Mouse (Mus musculus) thymus, adult 2 months (tissue): ENCODE measurements around the gene Spryd4.
"Not testable (repeated sequence)": the region's sequence is repeated elsewhere in the genome, so short reads cannot be mapped to it uniquely, and the experiment has no call there.

Source experiments
- CTCF ChIP-seq: fragments of 200-500 bp; IDR thresholded peaks from 2 replicates; pipeline ENCODE4 v1.5.1; 2012; ENCODE audit warnings: mild to moderate bottlenecking, control low read depth, low read length, moderate library complexity, borderline replicate concordance; ENCODE audit not compliant: control insufficient read depth, poor library complexity, insufficient read depth; ENCODE audit errors: extremely low read depth
- POLR2A ChIP-seq: fragments of 200-500 bp; IDR thresholded peaks from 2 replicates; pipeline ENCODE4 v1.6.1; 2012; ENCODE audit warnings: mild to moderate bottlenecking, low read length, control low read depth, moderate library complexity; ENCODE audit not compliant: control insufficient read depth, poor library complexity, insufficient read depth; ENCODE audit errors: extremely low read depth

DNA sequence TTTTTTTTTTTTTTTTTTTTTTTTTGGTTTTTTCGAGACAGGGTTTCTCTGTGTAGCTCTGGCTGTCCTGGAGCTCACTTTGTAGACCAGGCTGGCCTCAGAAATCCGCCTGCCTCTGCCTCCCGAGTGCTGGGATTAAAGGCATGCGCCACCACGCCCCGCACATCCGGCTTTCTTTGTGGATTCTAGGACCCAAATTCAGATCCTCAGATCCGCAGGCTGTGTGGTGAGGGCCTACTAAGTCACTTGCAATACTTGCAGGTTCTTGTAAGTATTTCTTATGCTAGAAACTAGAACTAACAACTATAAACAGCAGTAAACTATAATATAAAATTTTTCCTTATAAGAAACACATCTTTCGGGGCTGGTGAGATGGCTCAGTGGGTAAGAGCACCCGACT lies 40.3 kb downstream of the Spryd4 start:
- not testable (repeated sequence) for TF ChIP-seq CTCF, POLR2A
